Mouse (Mus musculus): Measurements from ENCODE around the gene Rpl18a.

- no peak for TF ChIP-seq TAL1 (IDR thresholded peaks at IDR 0.05; ENCODE audit: low read length)
- no peak for TF ChIP-seq GATA1 (IDR thresholded peaks at IDR 0.05; ENCODE audit: low read length)
Observed at GRCm38 (mm10) chr8:70880126-70880525, 17.1 kb downstream of the Rpl18a start.

Data from erythroblast, embryonic 14.5 days (primary cell).